Mouse (Mus musculus) midbrain, embryonic 14.5 days (tissue): ENCODE measurements at regions not wholly inside any gene's neighbourhood (a gene's known extent, or its start where the extent isn't known, plus 50 kb on each side); places are given as distances from the start of the nearest gene placed in this dataset.

Source experiments
- ATAC-seq: fragments of 200-750 bp; cut with Nextera tagmentation; 2 replicates; pipeline ENCODE4 v1.8.0; 2017; ENCODE audit warnings: moderate number of reproducible peaks, moderate library complexity; ENCODE audit not compliant: low FRiP score, low TSS enrichment
- DNase-seq: peaks from one replicate; pipeline ENCODE4 v3.0.0-alpha.2; 2015
- H3K27ac ChIP-seq: fragments of 300-500 bp; sonication (generic); replicated peaks from 2 replicates; pipeline ENCODE4 v1.5.1; 2014; ENCODE audit warnings: mild to moderate bottlenecking, low read depth, low read length, moderate library complexity
- H3K27me3 ChIP-seq: fragments of 300-500 bp; sonication (generic); 2 replicates; pipeline ENCODE4 v1.6.1; 2014; ENCODE audit warnings: low read length, control low read depth, mixed read lengths; ENCODE audit not compliant: control insufficient read depth, insufficient read depth
- H3K36me3 ChIP-seq: fragments of 300-500 bp; sonication (generic); 2 replicates; pipeline ENCODE4 v1.6.1; 2014; ENCODE audit warnings: low read length, control low read depth; ENCODE audit not compliant: control insufficient read depth, insufficient read depth
- H3K4me1 ChIP-seq: fragments of 300-500 bp; sonication (generic); 2 replicates; pipeline ENCODE4 v1.6.1; 2014; ENCODE audit warnings: mild to moderate bottlenecking, antibody characterized with exemption, low read length, control low read depth; ENCODE audit not compliant: control insufficient read depth, insufficient read depth
- H3K4me2 ChIP-seq: fragments of 300-500 bp; sonication (generic); 2 replicates; pipeline ENCODE4 v1.6.1; 2014; ENCODE audit warnings: mild to moderate bottlenecking, low read length, moderate library complexity
- H3K4me3 ChIP-seq: fragments of 300-500 bp; sonication (generic); replicated peaks from 2 replicates; pipeline ENCODE4 v1.5.1; 2014; ENCODE audit warnings: low read depth, low read length
- H3K9ac ChIP-seq: fragments of 300-500 bp; sonication (generic); replicated peaks from 2 replicates; pipeline ENCODE4 v1.6.1; 2014; ENCODE audit warnings: mild to moderate bottlenecking, low read length, moderate library complexity
- H3K9me3 ChIP-seq: fragments of 300-500 bp; sonication (generic); 2 replicates; pipeline ENCODE4 v1.6.1; 2016; ENCODE audit warnings: low read length, control low read depth, mixed read lengths; ENCODE audit not compliant: control insufficient read depth
- WGBS: fragments of 180-500 bp; shearing (Covaris S2); extraction: QIAGEN DNeasy Blood & Tissue Kit; methylation state at CpG from one replicate; pipeline ENCODE4 v1.1.7; 2014; 5-methylcytosine and 5-hydroxymethylcytosine counted together

DNA sequence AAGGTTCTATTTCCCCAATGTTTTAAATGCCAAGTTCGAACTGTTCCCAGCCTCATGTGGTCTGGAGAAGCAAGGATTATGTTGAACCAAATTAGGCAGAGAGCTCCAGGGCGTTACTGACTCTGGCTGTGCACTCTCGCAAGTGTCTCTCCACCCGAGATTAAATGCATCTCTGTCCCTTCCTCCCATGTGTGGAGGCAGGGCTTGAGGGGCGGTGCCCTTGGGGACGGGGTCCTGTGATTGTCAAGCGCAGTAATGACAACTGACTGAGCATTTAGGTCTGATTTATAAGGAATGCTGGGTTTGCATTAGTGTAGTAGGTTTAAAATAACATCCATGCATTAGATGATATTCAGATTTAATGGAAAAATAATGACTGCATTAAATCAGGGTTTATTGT lies 65.6 kb upstream of the Ntrk2 start:
- no peak overlapping the region for H3K27ac ChIP-seq

DNA sequence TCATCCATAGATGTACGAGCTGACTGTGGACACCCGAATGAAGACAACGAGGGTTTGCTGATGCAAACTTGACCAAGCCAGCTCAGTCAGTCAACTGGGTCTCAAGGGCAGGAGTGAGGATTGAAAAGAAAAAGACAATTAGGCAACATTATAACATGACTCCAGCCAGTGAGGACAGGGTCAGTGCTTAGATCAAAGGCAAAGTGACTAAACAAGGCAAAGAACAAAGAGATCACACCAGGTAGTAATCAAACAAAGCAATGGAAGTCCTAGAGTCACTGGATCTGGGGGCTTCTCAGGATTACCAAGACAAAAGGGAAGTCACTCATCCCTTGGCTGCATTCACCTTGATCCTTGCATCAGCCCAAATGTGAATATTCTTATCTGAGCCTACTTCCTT lies 60.3 kb upstream of the Ntrk2 start:
- WGBS, result 84% methylated on average over 3 of the region's 3 CpGs

More for the DNA sequence above, 65.6 kb upstream of the Ntrk2 start:
- H3K36me3 ChIP-seq, result no peaks in the 10 kb centered on the region
- no peak overlapping the region for H3K9ac ChIP-seq
- no peak overlapping the region for H3K4me2 ChIP-seq
- ATAC-seq (no peak), DNase-seq (no peak)
- no peak overlapping the region for H3K4me3 ChIP-seq
- whole genome bisulfite sequencing, result 51% methylated on average over 7 of the region's 7 CpGs
- H3K27me3 ChIP-seq, result no peaks in the 10 kb centered on the region
- no peaks in the 10 kb centered on the region for H3K9me3 ChIP-seq
- H3K4me1 ChIP-seq, result 0 out of 2 replicates have a peak, but pooled peaks cover 4% of the 10 kb centered on the region

DNA sequence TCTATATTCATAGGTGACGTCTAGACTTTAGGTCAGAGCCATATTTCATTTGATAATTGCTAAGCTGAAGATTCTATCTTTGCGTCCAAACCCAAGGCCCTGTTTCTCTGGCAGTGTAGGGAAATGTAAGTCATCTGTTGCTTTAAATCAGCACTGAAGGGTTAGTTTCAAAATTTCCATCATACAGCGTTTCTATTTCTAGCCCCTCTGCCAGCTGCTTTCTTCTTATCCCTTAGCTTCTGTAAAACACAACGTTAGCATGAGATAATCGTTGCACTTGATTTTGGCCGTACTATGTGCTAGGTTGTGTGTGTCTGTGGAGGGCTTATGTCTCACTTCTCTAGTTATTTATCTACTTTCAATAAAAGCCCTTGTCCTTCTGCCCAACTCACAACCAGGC lies 58.7 kb upstream of the Ntrk2 start:
- Histone ChIP-seq H3K36me3 (no peaks in the 10 kb centered on the region), H3K27me3 (no peaks in the 10 kb centered on the region), H3K9ac (no peak overlapping the region), H3K27ac (no peak overlapping the region), H3K4me1 (no peaks in the 10 kb centered on the region), H3K9me3 (no peaks in the 10 kb centered on the region), H3K4me2 (no peak overlapping the region), H3K4me3 (no peak overlapping the region)
- 95% methylated on average over 6 of the region's 6 CpGs for WGBS
- DNase-seq (no peak), ATAC-seq (no peak)

More for the DNA sequence above, 60.3 kb upstream of the Ntrk2 start:
- H3K9me3 ChIP-seq, result no peaks in the 10 kb centered on the region
- no peaks in the 10 kb centered on the region for H3K27me3 ChIP-seq
- ATAC-seq (no peak), DNase-seq (no peak)
- H3K4me1 ChIP-seq, result no peaks in the 10 kb centered on the region
- H3K9ac ChIP-seq, result no peak overlapping the region
- no peak overlapping the region for H3K4me2 ChIP-seq
- no peak overlapping the region for H3K4me3 ChIP-seq
- no peak overlapping the region for H3K27ac ChIP-seq
- no peaks in the 10 kb centered on the region for H3K36me3 ChIP-seq

DNA sequence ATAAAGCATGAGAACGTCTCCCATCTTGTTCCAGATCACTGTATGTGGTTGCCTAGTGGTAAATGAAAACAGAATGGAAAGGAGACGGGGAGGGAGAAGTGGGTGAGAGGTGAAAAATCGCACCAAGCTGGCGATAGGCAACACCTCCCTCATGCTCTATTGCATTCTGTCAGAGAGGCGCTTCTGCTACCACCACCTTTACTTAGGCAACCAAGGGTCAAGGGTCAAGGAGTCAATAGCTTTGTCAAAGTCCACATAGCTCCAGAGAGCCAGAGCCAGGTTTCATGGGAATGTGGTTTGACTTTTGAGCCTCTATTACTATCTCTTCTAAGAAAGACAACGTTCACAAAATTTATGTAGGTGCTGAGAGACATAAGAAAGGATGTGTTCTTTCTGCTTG lies 50.2 kb upstream of the Ntrk2 start:
- WGBS, result 68% methylated on average over 6 of the region's 6 CpGs
- no peak for ATAC-seq

More for the DNA sequence above, 50.2 kb upstream of the Ntrk2 start:
- Histone ChIP-seq H3K9ac (no peak overlapping the region), H3K4me2 (no peak overlapping the region), H3K27ac (no peak overlapping the region), H3K36me3 (no peaks in the 10 kb centered on the region), H3K4me3 (no peak overlapping the region), H3K9me3 (no peaks in the 10 kb centered on the region), H3K4me1 (no peaks in the 10 kb centered on the region), H3K27me3 (no peaks in the 10 kb centered on the region)
- no peak for DNase-seq
